Mouse (Mus musculus) MEL (cell line): Measurements from ENCODE around the gene Snd1.

Source experiments
- E2F4 ChIP-seq: IDR thresholded peaks from 2 replicates; pipeline ENCODE4 v1.6.1; 2011; ENCODE audit warnings: low read depth, low read length, improper control_type of control experiment, borderline replicate concordance
- MAX ChIP-seq: IDR thresholded peaks from 2 replicates; pipeline ENCODE4 v1.6.1; 2011; ENCODE audit warnings: low read length, improper control_type of control experiment
- SMC3 ChIP-seq: IDR thresholded peaks from 2 replicates; pipeline ENCODE4 v1.6.1; 2011; ENCODE audit warnings: low read depth, low read length, improper control_type of control experiment

GRCm38 (mm10) chr6:28897326-28898085 is 422.6 kb downstream of the Snd1 start:
- TF ChIP-seq MAX: no peak
- TF ChIP-seq SMC3: no peak
- no peak for TF ChIP-seq E2F4
